Mouse (Mus musculus) embryonic facial prominence, embryonic 13.5 days (tissue): ENCODE measurements around the gene Ube2m. TPM values are rescaled to one million over a fixed set of nuclear protein-coding genes. Genes with fewer than 3 reads are reported as not detected.

ENCODE experiments used
- ATAC-seq: fragments of 200-750 bp; cut with Nextera tagmentation; 2 replicates; pipeline ENCODE4 v1.8.0; 2017; ENCODE audit warnings: low read depth; ENCODE audit not compliant: insufficient number of reproducible peaks, insufficient read depth, low FRiP score, low TSS enrichment
- H3K27ac ChIP-seq: fragments of 300-500 bp; sonication (generic); 2 replicates; pipeline ENCODE4 v1.5.1; 2015; ENCODE audit warnings: moderate library complexity, mild to moderate bottlenecking, inconsistent platforms
- H3K27me3 ChIP-seq: fragments of 300-500 bp; sonication (generic); 2 replicates; pipeline ENCODE4 v1.6.1; 2015; ENCODE audit warnings: mild to moderate bottlenecking, inconsistent platforms
- H3K36me3 ChIP-seq: fragments of 300-500 bp; sonication (generic); 2 replicates; pipeline ENCODE4 v1.6.1; 2015; ENCODE audit warnings: mild to moderate bottlenecking, inconsistent platforms
- H3K4me1 ChIP-seq: fragments of 300-500 bp; sonication (generic); 2 replicates; pipeline ENCODE4 v1.6.1; 2015; ENCODE audit warnings: inconsistent platforms
- H3K4me2 ChIP-seq: fragments of 300-500 bp; sonication (generic); 2 replicates; pipeline ENCODE4 v1.6.1; 2015; ENCODE audit warnings: moderate library complexity, mild to moderate bottlenecking, inconsistent platforms
- H3K4me3 ChIP-seq: fragments of 300-500 bp; sonication (generic); 2 replicates; pipeline ENCODE4 v1.5.1; 2015; ENCODE audit warnings: mild to moderate bottlenecking, inconsistent platforms
- H3K9ac ChIP-seq: fragments of 300-500 bp; sonication (generic); 2 replicates; pipeline ENCODE4 v1.6.1; 2015; ENCODE audit warnings: mild to moderate bottlenecking, inconsistent platforms
- H3K9me3 ChIP-seq: fragments of 300-500 bp; sonication (generic); 2 replicates; pipeline ENCODE4 v1.6.1; 2016; ENCODE audit warnings: inconsistent platforms
- WGBS: fragments of 180-500 bp; shearing (Covaris S2); methylation state at CpG from one replicate; pipeline ENCODE4 v1.1.7; 2015; ENCODE audit warnings: mixed read lengths; 5-methylcytosine and 5-hydroxymethylcytosine counted together
- polyA plus RNA-seq: library from polyadenylated mRNA; unstranded; fragments of >200 nt; fragmentation: Nextera tagmentation; extraction: Ambion mirVana; gene quantifications from 2 replicates; pipeline ENCODE4 v1.2.1, GENCODE M21; 2015

The Ube2m gene
- polyA plus RNA-seq, 1 experiment from 2014 or later = 74.0 TPM

- WGBS = 53% methylated on average over 4 of the region's 4 CpGs
- H3K4me2 ChIP-seq = no peak overlapping the region
- no peak overlapping the region for H3K4me3 ChIP-seq
- peaks cover 9% of the 10 kb centered on the region for H3K4me1 ChIP-seq
- H3K27me3 ChIP-seq = no peaks in the 10 kb centered on the region
- H3K27ac ChIP-seq = no peak overlapping the region
- no peaks in the 10 kb centered on the region for H3K36me3 ChIP-seq
- no peak for ATAC-seq
- no peak overlapping the region for H3K9ac ChIP-seq
- H3K9me3 ChIP-seq = no peaks in the 10 kb centered on the region
These were observed 24.4 kb downstream of the Ube2m start for GRCm38 (mm10) chr7:13013671-13014070.

DNA sequence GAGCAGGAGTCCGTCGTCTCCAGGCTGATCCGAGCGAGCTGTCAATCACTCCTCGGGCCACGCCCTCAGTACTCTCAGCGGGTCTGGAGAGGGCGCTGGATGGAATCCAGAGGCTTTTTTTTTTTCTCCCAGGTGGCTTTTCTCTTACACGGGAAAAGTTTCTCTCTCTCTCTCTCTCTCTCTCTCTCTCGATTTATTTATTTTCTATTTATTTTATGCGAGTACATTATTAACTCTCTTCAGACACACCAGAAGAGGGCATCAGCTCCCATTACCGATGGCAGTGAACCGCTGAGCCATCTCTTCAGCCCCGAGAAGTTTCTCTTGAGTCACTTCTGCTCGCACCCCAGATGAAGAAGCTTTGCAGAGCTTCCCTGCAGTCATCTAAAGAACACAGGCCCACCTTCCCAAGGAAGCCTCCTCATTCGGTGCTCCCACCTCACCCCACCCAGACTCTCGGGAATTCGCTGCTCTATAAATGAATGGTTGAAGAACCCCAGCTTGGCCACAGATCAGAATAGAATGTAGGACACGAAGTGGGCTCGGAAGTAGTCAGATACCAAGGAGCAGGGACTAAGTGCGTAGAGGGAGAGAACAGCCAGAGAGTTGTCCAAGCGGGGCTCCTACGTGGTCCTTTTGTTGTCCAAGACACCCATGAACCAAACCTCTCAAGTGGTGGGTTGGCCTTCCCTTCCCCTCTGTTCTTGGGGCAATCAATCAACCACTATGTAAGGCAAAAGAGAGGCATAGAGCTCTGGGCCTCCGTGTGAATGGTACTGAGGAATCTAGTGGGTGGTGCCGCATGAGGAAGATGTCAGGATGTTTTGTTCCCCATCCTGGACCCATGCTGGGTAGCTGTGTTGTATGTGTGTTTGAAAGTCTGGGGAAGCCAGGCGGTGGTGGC lies 27.8 kb downstream of the Ube2m start, which contains the start of gene Zbtb45:
Gene Zbtb45, minus strand, starts transcription at position 30 of the 904 bp plus-strand sequence.
- no peak for ATAC-seq
- peaks cover 8% of the 10 kb centered on the region; the same call in 1 of the 2 replicates for H3K27me3 ChIP-seq
- no peaks in the 10 kb centered on the region for H3K9me3 ChIP-seq
- peak within 1 kb of the TSS; percentile 66 for H3K4me3 ChIP-seq
- peaks cover 22% of the 10 kb centered on the region for H3K4me1 ChIP-seq
- 21% methylated on average over 26 of the region's 26 CpGs for WGBS
- peak within 1 kb of the TSS; percentile 75 for H3K4me2 ChIP-seq
- H3K36me3 ChIP-seq = peaks cover 28% of the 10 kb centered on the region
- peak within 1 kb of the TSS; percentile 87 for H3K9ac ChIP-seq
- peak within 1 kb of the TSS; percentile 97 for H3K27ac ChIP-seq

DNA sequence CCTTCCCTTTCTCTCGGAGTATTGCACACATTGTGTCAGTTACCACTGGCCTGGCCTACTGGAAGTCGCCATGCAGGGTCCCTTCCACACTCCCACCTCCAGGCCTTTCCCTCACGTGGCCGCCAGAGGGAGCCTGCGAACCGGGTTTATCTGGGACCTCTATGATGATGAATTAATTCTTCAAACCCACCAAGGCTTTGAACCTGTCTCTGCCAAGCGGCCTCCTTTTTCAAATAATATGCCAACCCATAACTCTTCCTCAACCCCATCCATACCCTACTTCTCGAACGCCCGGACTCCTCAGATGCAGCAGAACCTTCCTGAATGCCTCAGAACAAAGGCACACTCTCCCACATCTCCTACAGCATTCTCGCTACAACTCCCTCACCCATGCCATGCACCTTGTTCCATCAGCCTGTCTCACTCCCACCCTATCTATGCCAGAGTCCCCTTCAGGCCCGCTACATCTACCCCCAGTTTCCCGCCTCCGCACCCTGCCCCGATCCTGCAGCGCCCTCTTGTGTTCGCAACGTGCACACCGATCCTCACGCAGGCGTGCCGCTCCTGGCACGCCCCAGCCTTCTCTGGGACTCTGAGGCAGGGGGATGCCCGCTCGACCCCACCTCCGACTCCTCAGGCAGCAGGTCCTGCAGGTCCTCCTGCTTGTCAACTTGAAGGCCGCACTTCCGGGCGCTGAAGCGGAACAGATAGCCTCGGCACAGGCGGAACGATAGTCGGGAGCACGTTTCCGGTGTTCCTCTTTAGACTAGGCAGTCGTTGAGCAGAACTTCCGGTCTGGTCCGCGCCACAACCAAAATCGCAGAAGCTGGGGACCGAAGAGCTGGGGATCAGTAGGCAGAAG lies 28.7 kb downstream of the Ube2m start:
- H3K9ac ChIP-seq = peak overlapping the region; percentile 87
- peaks cover 22% of the 10 kb centered on the region for H3K4me1 ChIP-seq
- peak; percentile 85 for ATAC-seq
- H3K27me3 ChIP-seq = peaks cover 8% of the 10 kb centered on the region; the same call in 1 of the 2 replicates
- peak overlapping the region; percentile 97 for H3K27ac ChIP-seq
- H3K36me3 ChIP-seq = peaks cover 35% of the 10 kb centered on the region
- peak overlapping the region; percentile 75 for H3K4me2 ChIP-seq
- H3K9me3 ChIP-seq = no peaks in the 10 kb centered on the region
- WGBS = under 1% methylated on average over 42 of the region's 42 CpGs
- H3K4me3 ChIP-seq = peak overlapping the region; percentile 66

- Histone ChIP-seq H3K27ac (no peak overlapping the region), H3K9ac (peak overlapping the region; percentile 87), H3K4me1 (peaks cover 22% of the 10 kb centered on the region), H3K4me2 (peak overlapping the region; percentile 75), H3K36me3 (peaks cover 46% of the 10 kb centered on the region), H3K27me3 (peaks cover 8% of the 10 kb centered on the region; the same call in 1 of the 2 replicates), H3K9me3 (no peaks in the 10 kb centered on the region), H3K4me3 (no peak overlapping the region)
- 50% methylated on average over 57 of the region's 57 CpGs for WGBS
- no peak for ATAC-seq
These were observed 30.6 kb downstream of the Ube2m start for GRCm38 (mm10) chr7:13007341-13008092.

GRCm38 (mm10) chr7:13006531-13006930 lies 31.5 kb downstream of the Ube2m start:
- Histone ChIP-seq H3K27ac (no peak overlapping the region), H3K4me1 (peaks cover 22% of the 10 kb centered on the region), H3K9ac (no peak overlapping the region), H3K4me2 (no peak overlapping the region), H3K9me3 (no peaks in the 10 kb centered on the region), H3K36me3 (peaks cover 46% of the 10 kb centered on the region), H3K4me3 (no peak overlapping the region), H3K27me3 (peaks cover 8% of the 10 kb centered on the region; the same call in 1 of the 2 replicates)
- no peak for ATAC-seq
- 87% methylated on average over 10 of the region's 10 CpGs for WGBS

DNA sequence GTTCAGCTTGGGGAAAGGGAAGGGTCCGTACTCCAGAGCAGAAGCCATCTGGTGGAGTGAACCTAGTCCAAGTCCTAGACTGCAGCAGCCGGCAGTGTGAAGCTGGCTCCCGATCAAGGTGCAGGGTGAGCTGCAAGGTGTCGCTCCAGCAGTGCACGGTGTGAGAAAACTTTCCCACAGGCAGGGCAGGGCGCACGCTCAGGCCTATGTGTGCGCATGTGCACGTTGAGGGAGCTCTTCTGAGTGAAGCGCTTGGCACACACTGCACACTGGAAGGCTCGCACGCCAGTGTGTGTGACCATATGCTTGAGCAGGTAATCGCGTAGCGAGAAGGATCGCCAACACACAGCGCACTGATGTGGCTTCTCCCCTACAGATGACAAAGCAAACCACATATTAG lies 32.1 kb downstream of the Ube2m start:
- no peak overlapping the region for H3K4me3 ChIP-seq
- no peak overlapping the region for H3K4me2 ChIP-seq
- no peaks in the 10 kb centered on the region for H3K9me3 ChIP-seq
- H3K27me3 ChIP-seq = peaks cover 8% of the 10 kb centered on the region; the same call in 1 of the 2 replicates
- peaks cover 46% of the 10 kb centered on the region for H3K36me3 ChIP-seq
- no peak for ATAC-seq
- 88% methylated on average over 17 of the region's 17 CpGs for WGBS
- no peak overlapping the region for H3K9ac ChIP-seq
- H3K4me1 ChIP-seq = peaks cover 22% of the 10 kb centered on the region
- H3K27ac ChIP-seq = no peak overlapping the region

DNA sequence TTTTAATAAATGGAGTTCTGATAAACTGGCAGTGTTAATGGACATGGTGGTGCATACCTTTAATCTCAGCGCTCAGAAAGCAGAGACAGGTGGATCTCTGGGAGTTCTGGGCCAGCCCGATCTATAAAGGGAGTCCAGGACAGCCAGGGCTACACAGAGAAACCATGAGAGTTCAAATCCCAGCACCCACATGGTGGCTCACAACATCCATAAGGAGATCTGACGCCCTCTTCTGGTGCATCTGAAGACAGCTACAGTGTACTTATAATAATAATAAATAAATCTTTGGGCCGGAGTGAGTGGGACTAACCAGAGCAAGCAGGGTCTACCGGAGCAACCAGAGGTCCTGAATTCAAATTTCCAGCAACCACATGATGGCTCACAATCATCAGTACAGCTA lies 34.7 kb downstream of the Ube2m start:
- Histone ChIP-seq H3K9me3 (no peaks in the 10 kb centered on the region), H3K27me3 (peaks cover 8% of the 10 kb centered on the region; the same call in 1 of the 2 replicates), H3K4me1 (peaks cover 9% of the 10 kb centered on the region), H3K27ac (no peak overlapping the region), H3K36me3 (peaks cover 46% of the 10 kb centered on the region), H3K4me3 (no peak overlapping the region), H3K9ac (no peak overlapping the region), H3K4me2 (no peak overlapping the region)
- 73% methylated on average over 5 of the region's 5 CpGs for WGBS
- no peak for ATAC-seq

DNA sequence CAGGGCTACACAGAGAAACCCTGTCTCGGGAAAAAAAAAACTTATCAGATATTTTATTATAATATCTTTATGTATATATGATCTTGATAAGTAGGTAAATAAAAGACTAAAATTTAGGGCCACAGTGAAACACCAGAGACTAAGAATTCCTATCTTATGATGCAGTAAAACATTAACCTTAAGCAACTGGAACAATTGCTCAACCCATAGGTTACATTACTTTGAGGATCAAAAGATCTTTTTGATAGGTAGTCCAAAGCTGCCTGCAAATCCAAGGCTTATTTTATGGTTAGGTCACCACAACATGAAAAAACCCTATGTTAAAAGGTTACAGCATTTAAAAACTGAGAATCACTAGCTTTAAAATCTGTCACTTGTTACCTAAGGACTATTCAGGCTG lies 36.5 kb downstream of the Ube2m start:
- no peak overlapping the region for H3K9ac ChIP-seq
- H3K27ac ChIP-seq = no peak overlapping the region
- H3K27me3 ChIP-seq = no peaks in the 10 kb centered on the region
- no peak for ATAC-seq
- no peaks in the 10 kb centered on the region for H3K9me3 ChIP-seq
- H3K4me1 ChIP-seq = no peaks in the 10 kb centered on the region
- H3K4me3 ChIP-seq = no peak overlapping the region
- H3K4me2 ChIP-seq = no peak overlapping the region
- H3K36me3 ChIP-seq = peaks cover 30% of the 10 kb centered on the region
- WGBS = 62% methylated on average over 1 of the region's 1 CpGs

- Histone ChIP-seq H3K4me1 (no peaks in the 10 kb centered on the region), H3K4me2 (no peak within 1 kb of the TSS), H3K9ac (no peak within 1 kb of the TSS), H3K36me3 (peaks cover 7% of the 10 kb centered on the region), H3K27me3 (no peaks in the 10 kb centered on the region), H3K4me3 (no peak within 1 kb of the TSS), H3K27ac (no peak within 1 kb of the TSS), H3K9me3 (no peaks in the 10 kb centered on the region)
- 67% methylated on average over 3 of the region's 3 CpGs for WGBS
- ATAC-seq = no peak
These were observed 39.2 kb downstream of the Ube2m start, which contains the start of gene Trim28 for GRCm38 (mm10) chr7:12998851-12999250. Trim28 (plus strand) TSS chr7:12999114.

DNA sequence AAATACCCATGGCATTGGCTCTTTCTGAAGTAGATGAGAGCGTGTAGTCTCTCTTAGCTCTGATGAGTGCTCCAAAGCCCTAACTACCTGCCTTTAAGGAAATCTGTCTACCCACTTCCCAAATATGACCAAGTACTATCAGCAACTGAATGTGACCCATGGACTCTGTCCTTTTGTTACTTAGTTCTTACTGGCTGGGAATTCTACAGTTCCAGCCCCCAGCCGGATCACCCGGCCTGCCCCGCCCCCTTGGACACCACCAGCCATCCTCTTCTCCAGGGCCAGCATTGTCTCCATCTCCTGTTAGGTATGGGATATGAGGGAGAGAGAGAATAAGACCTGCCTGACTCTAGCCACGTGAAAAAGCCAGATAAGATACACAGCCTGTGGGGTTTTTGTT lies 40.0 kb downstream of the Ube2m start, which contains the start of gene Slc27a5:
Gene Slc27a5, minus strand, starts transcription at position 140 of the 400 bp plus-strand sequence.
- no peak for ATAC-seq
- Histone ChIP-seq H3K4me1 (no peaks in the 10 kb centered on the region), H3K27me3 (no peaks in the 10 kb centered on the region), H3K4me2 (no peak within 1 kb of the TSS), H3K4me3 (no peak within 1 kb of the TSS), H3K9ac (no peak within 1 kb of the TSS), H3K9me3 (no peaks in the 10 kb centered on the region), H3K27ac (no peak within 1 kb of the TSS), H3K36me3 (no peaks in the 10 kb centered on the region)
- WGBS = 74% methylated on average over 5 of the region's 5 CpGs

DNA sequence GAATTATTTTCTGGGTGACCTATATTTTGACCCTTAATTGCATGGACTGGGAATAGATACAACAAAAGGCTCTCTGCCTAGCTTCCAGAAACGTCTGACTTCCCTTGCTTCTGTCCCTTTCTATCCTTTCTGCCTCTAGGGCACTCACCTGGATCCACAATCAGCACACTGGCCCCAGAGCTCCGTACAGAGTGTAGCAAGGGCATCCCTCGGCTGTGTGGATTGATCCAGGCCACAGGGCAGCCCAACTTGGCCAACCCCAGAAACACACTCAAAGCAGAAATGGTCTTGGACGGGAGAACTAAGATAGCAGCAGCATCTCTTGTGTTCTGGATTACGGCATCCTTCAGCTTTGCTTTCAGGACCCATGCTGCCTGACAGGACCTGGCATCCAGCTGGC lies 40.8 kb downstream of the Ube2m start:
- H3K27me3 ChIP-seq = no peaks in the 10 kb centered on the region
- no peaks in the 10 kb centered on the region for H3K4me1 ChIP-seq
- no peak overlapping the region for H3K4me2 ChIP-seq
- no peak overlapping the region for H3K9ac ChIP-seq
- no peak overlapping the region for H3K4me3 ChIP-seq
- no peak for ATAC-seq
- H3K9me3 ChIP-seq = no peaks in the 10 kb centered on the region
- no peak overlapping the region for H3K27ac ChIP-seq
- no peaks in the 10 kb centered on the region for H3K36me3 ChIP-seq
- WGBS = 70% methylated on average over 5 of the region's 5 CpGs
